Mouse (Mus musculus) testis, adult 2 months (tissue): ENCODE data around the gene Cacna1a. TPM values are rescaled to one million over a fixed set of nuclear protein-coding genes. Genes with fewer than 3 reads are reported as not detected.

Source experiments
- H3K27ac ChIP-seq: fragments of 200-500 bp; 2 replicates; pipeline ENCODE4 v1.5.1; 2012; ENCODE audit warnings: low read depth, low read length; ENCODE audit not compliant: control insufficient read depth, insufficient read depth
- H3K27me3 ChIP-seq: fragments of 200-500 bp; 2 replicates; pipeline ENCODE4 v1.6.1; 2012; ENCODE audit warnings: mild to moderate bottlenecking, low read length, moderate library complexity; ENCODE audit not compliant: control insufficient read depth, insufficient read depth
- H3K36me3 ChIP-seq: fragments of 200-500 bp; 2 replicates; pipeline ENCODE4 v1.6.1; 2012; ENCODE audit warnings: mild to moderate bottlenecking, low read length; ENCODE audit not compliant: control insufficient read depth, insufficient read depth
- H3K4me1 ChIP-seq: fragments of 200-500 bp; 2 replicates; pipeline ENCODE4 v1.6.1; 2012; ENCODE audit warnings: low read length; ENCODE audit not compliant: control insufficient read depth, insufficient read depth
- H3K4me3 ChIP-seq: fragments of 200-500 bp; 2 replicates; pipeline ENCODE4 v1.5.1; 2012; ENCODE audit warnings: low read depth, mild to moderate bottlenecking, low read length, moderate library complexity, mixed read lengths; ENCODE audit not compliant: control insufficient read depth
- CTCF ChIP-seq: fragments of 200-500 bp; IDR thresholded peaks from 2 replicates; pipeline ENCODE4 v1.5.1; 2012; ENCODE audit warnings: low read depth, mild to moderate bottlenecking, inconsistent platforms, low read length, moderate library complexity; ENCODE audit not compliant: control insufficient read depth, insufficient read depth, insufficient replicate concordance
- POLR2A ChIP-seq: fragments of 200-500 bp; IDR thresholded peaks from 2 replicates; pipeline ENCODE4 v1.6.1; 2012; ENCODE audit warnings: low read depth, mild to moderate bottlenecking, inconsistent platforms, low read length, moderate library complexity; ENCODE audit not compliant: control insufficient read depth
- polyA plus RNA-seq: library from polyadenylated mRNA; depleted of rRNA; stranded (reverse); fragments of >200 nt; gene quantifications from 2 replicates; pipeline ENCODE4 v1.2.3, GENCODE M21; 2012

Gene Cacna1a
- polyA plus RNA-seq, 1 experiment, result 10.3 TPM

GRCm38 (mm10) chr8:84413886-84414851 lies 25.9 kb downstream of the Cacna1a start:
- H3K27ac ChIP-seq, result no peak overlapping the region
- TF ChIP-seq POLR2A (no peak), CTCF (no peak)
- peaks cover 3% of the 10 kb centered on the region; the same call in 1 of the 2 replicates for H3K27me3 ChIP-seq
- H3K4me3 ChIP-seq, result peak overlapping the region; percentile 52
- peaks cover 10% of the 10 kb centered on the region for H3K4me1 ChIP-seq
- H3K36me3 ChIP-seq, result no peaks in the 10 kb centered on the region

- no peaks in the 10 kb centered on the region for H3K36me3 ChIP-seq
- TF ChIP-seq POLR2A, result no peak
- TF ChIP-seq CTCF, result no peak
- no peak overlapping the region for H3K27ac ChIP-seq
- 0 out of 2 replicates have a peak overlapping the region, but pooled peaks have one; percentile 52 for H3K4me3 ChIP-seq
- peaks cover 3% of the 10 kb centered on the region; the same call in 1 of the 2 replicates for H3K27me3 ChIP-seq
- peaks cover 10% of the 10 kb centered on the region for H3K4me1 ChIP-seq
These were observed 26.7 kb downstream of the Cacna1a start for GRCm38 (mm10) chr8:84414918-84415317.

DNA sequence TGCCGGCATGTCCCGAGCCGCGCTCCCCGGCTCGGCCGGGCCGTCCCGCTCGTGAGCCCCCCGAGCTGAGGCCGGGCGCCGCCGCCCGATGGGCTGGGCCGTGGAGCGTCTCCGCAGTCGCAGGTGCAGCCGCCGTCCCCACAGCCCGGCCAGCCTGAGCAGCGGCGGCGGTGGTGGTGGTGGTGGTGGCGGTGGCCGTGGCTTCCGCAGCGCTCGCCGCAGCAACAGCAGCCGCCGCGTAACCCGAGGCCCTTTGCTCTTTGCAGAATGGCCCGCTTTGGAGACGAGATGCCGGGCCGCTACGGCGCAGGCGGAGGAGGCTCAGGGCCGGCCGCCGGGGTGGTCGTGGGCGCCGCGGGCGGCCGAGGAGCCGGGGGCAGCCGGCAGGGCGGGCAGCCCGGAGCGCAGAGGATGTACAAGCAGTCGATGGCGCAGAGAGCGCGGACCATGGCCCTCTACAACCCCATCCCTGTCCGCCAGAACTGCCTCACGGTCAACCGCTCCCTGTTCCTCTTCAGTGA lies 27.2 kb downstream of the Cacna1a start:
- Histone ChIP-seq H3K27ac (no peak overlapping the region), H3K4me1 (peaks cover 10% of the 10 kb centered on the region), H3K4me3 (peak overlapping the region; percentile 25), H3K27me3 (peaks cover 3% of the 10 kb centered on the region; the same call in 1 of the 2 replicates), H3K36me3 (no peaks in the 10 kb centered on the region)
- TF ChIP-seq POLR2A, result no peak
- TF ChIP-seq CTCF, result no peak

GRCm38 (mm10) chr8:84416041-84416440 lies 27.8 kb downstream of the Cacna1a start:
- no peaks in the 10 kb centered on the region for H3K36me3 ChIP-seq
- H3K4me1 ChIP-seq, result peaks cover 10% of the 10 kb centered on the region
- H3K4me3 ChIP-seq, result no peak overlapping the region
- H3K27ac ChIP-seq, result no peak overlapping the region
- TF ChIP-seq POLR2A (no peak), CTCF (no peak)
- peaks cover 3% of the 10 kb centered on the region; the same call in 1 of the 2 replicates for H3K27me3 ChIP-seq

GRCm38 (mm10) chr8:84416915-84417314 lies 28.7 kb downstream of the Cacna1a start:
- TF ChIP-seq CTCF (no peak), POLR2A (no peak)
- peaks cover 3% of the 10 kb centered on the region; the same call in 1 of the 2 replicates for H3K27me3 ChIP-seq
- no peak overlapping the region for H3K4me3 ChIP-seq

GRCm38 (mm10) chr8:84417840-84418239 lies 29.6 kb downstream of the Cacna1a start:
- H3K27me3 ChIP-seq, result peaks cover 3% of the 10 kb centered on the region; the same call in 1 of the 2 replicates
- no peak overlapping the region for H3K4me3 ChIP-seq
- TF ChIP-seq CTCF, result no peak
- TF ChIP-seq POLR2A, result no peak
- H3K27ac ChIP-seq, result no peak overlapping the region
- peaks cover 10% of the 10 kb centered on the region for H3K4me1 ChIP-seq
- H3K36me3 ChIP-seq, result no peaks in the 10 kb centered on the region

More at GRCm38 (mm10) chr8:84416915-84417314, 28.7 kb downstream of the Cacna1a start:
- peaks cover 10% of the 10 kb centered on the region for H3K4me1 ChIP-seq
- no peaks in the 10 kb centered on the region for H3K36me3 ChIP-seq
- no peak overlapping the region for H3K27ac ChIP-seq

GRCm38 (mm10) chr8:84424426-84424825 lies 36.2 kb downstream of the Cacna1a start:
- H3K27ac ChIP-seq, result no peak overlapping the region
- H3K27me3 ChIP-seq, result no peaks in the 10 kb centered on the region
- H3K4me1 ChIP-seq, result no peaks in the 10 kb centered on the region
- H3K4me3 ChIP-seq, result no peak overlapping the region
- TF ChIP-seq CTCF (no peak), POLR2A (no peak)
- no peaks in the 10 kb centered on the region for H3K36me3 ChIP-seq
